Mouse (Mus musculus) hindbrain, postnatal 0 days (tissue): Measurements from ENCODE around the gene Zfp704. TPM values are rescaled to one million over a fixed set of nuclear protein-coding genes. Genes with fewer than 3 reads are reported as not detected.

Source experiments
- ATAC-seq: fragments of 200-750 bp; cut with Nextera tagmentation; 2 replicates; pipeline ENCODE4 v1.8.0; 2017; ENCODE audit warnings: mild to moderate bottlenecking, moderate TSS enrichment, moderate library complexity
- DNase-seq: peaks from one replicate; pipeline ENCODE4 v3.0.0-alpha.2; 2015; ENCODE audit warnings: low spot score
- H3K27ac ChIP-seq: fragments of 300-500 bp; sonication (generic); 2 replicates; pipeline ENCODE4 v1.5.1; 2014; ENCODE audit warnings: mild to moderate bottlenecking
- H3K27me3 ChIP-seq: fragments of 300-500 bp; sonication (generic); 2 replicates; pipeline ENCODE4 v1.6.1; 2014; ENCODE audit warnings: low read length, mixed read lengths; ENCODE audit not compliant: insufficient read depth
- H3K36me3 ChIP-seq: fragments of 300-500 bp; sonication (generic); 2 replicates; pipeline ENCODE4 v1.6.1; 2014; ENCODE audit warnings: low read length, mixed read lengths; ENCODE audit not compliant: insufficient read depth
- H3K4me1 ChIP-seq: fragments of 300-500 bp; sonication (generic); 2 replicates; pipeline ENCODE4 v1.6.1; 2014; ENCODE audit warnings: antibody characterized with exemption, low read length, mixed read lengths; ENCODE audit not compliant: insufficient read depth
- H3K4me2 ChIP-seq: fragments of 300-500 bp; sonication (generic); 2 replicates; pipeline ENCODE4 v1.6.1; 2014; ENCODE audit warnings: low read depth, mild to moderate bottlenecking, low read length, moderate library complexity, mixed read lengths
- H3K4me3 ChIP-seq: fragments of 300-500 bp; sonication (generic); 2 replicates; pipeline ENCODE4 v1.5.1; 2014; ENCODE audit warnings: low read length
- H3K9ac ChIP-seq: fragments of 300-500 bp; sonication (generic); replicated peaks from 2 replicates; pipeline ENCODE4 v1.6.1; 2014; ENCODE audit warnings: mild to moderate bottlenecking, low read length, moderate library complexity, mixed read lengths
- H3K9me3 ChIP-seq: fragments of 300-500 bp; sonication (generic); 2 replicates; pipeline ENCODE4 v1.6.1; 2016; ENCODE audit warnings: low read length, mixed read lengths
- CTCF ChIP-seq: IDR thresholded peaks from 2 replicates; pipeline ENCODE4 v1.5.1; 2016; ENCODE audit warnings: antibody characterized with exemption, control low read depth, low read depth
- WGBS: fragments of 180-500 bp; shearing (Covaris S2); extraction: QIAGEN DNeasy Blood & Tissue Kit; methylation state at CpG from one replicate; pipeline ENCODE4 v1.1.7; 2014; 5-methylcytosine and 5-hydroxymethylcytosine counted together
- polyA plus RNA-seq: library from polyadenylated mRNA; unstranded; fragments of >200 nt; fragmentation: Nextera tagmentation; extraction: Ambion mirVana; gene quantifications from 2 replicates; pipeline ENCODE4 v1.2.1, GENCODE M21; 2015
- total RNA-seq: library from RNA; depleted of rRNA; stranded (reverse); fragments of >200 nt; gene quantifications from 2 replicates; pipeline ENCODE4 v1.2.3, GENCODE M21; 2014

The Zfp704 gene
- total and polyA plus RNA-seq, 2 experiments from 2014 or later = 11.2 to 57.5 TPM

GRCm38 (mm10) chr3:9398271-9398670 lies 211.6 kb downstream of the Zfp704 start:
- WGBS = 82% methylated on average over 5 of the region's 5 CpGs
- Histone ChIP-seq H3K4me2 (no peak overlapping the region), H3K9ac (no peak overlapping the region), H3K27me3 (no peaks in the 10 kb centered on the region), H3K4me3 (no peak overlapping the region), H3K27ac (no peak overlapping the region), H3K36me3 (no peaks in the 10 kb centered on the region), H3K4me1 (peaks cover 13% of the 10 kb centered on the region), H3K9me3 (0 out of 2 replicates have a peak, but pooled peaks cover 2% of the 10 kb centered on the region)
- DNase-seq (no peak), ATAC-seq (no peak)
- TF ChIP-seq CTCF = no peak
